Mouse (Mus musculus): ENCODE results near the gene BC025920. TPM values are rescaled to one million over a fixed set of nuclear protein-coding genes. Genes with fewer than 3 reads are reported as not detected.
A peak's percentile ranks its signal among the peaks of the same experiment; 100 is the strongest.
"Not testable (repeated sequence)": the region's sequence is repeated elsewhere in the genome, so short reads cannot be mapped to it uniquely, and the experiment has no call there.

BC025920 gene
- polyA plus RNA-seq, 1 experiment, result 0.25 TPM

DNA sequence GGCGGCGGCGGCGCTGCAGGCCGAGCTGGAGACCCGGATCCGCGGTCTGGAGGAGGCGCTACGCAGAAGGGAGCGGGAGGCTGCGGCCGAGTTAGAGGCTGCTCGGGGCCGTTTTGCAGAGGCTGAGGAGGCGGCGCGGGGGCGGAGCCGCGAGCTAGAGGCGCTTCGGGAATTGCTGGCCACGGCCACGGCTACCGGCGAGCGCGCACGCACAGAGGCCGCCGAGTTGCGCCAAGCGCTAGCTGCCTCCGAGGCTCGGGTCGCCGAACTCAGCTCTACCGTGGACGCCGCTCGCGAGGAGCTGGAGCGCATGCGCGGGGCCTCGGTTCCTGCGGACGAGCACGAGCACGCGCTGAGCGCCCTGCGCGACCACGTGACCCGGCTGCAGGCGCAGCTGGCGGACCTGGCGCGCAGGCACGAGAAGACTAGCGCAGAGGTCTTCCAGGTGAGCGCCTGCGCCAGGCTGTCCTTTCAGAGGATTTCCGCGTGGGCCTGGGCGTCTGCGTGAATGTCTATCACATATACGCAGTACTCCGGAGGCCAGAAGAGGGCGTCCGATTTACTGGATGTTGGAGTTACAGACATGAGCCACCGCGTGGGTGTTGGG is 37.5 kb downstream of the BC025920 start:
- Histone ChIP-seq H3K79me2 (ENCODE audit: control insufficient read depth, insufficient read depth) (peaks cover 16% of the 10 kb centered on the region), H3K79me3 (ENCODE audit: low read depth) (peaks cover 2% of the 10 kb centered on the region), H3K27me3 (ENCODE audit: control insufficient read depth, insufficient read depth, insufficient read length) (peaks cover under 1% of the 10 kb centered on the region), H3K4me3 (ENCODE audit: insufficient read depth, poor library complexity, severe bottlenecking) (peak overlapping the region; percentile 51), H3ac (ENCODE audit: control insufficient read depth, insufficient read length, low read depth) (peak overlapping the region; percentile 96), H3K36me3 (ENCODE audit: control insufficient read depth, insufficient read depth) (no peaks in the 10 kb centered on the region)
- TF ChIP-seq CEBPB (IDR thresholded peaks at IDR 0.05; ENCODE audit: low read depth) (no peak), MYOG (IDR thresholded peaks at IDR 0.05; ENCODE audit: control insufficient read depth, extremely low read depth, insufficient read length) (no peak), FOSL1 (IDR thresholded peaks at IDR 0.05; ENCODE audit: insufficient read depth, low read length, poor library complexity, severe bottlenecking) (no peak), MYOD1 (IDR thresholded peaks at IDR 0.05; ENCODE audit: control insufficient read depth, insufficient read length, low read depth) (no peak), MAX (IDR thresholded peaks at IDR 0.05) (peak; percentile 92), USF1 (IDR thresholded peaks at IDR 0.05; ENCODE audit: low read depth) (peak; percentile 95), CTCF (IDR thresholded peaks at IDR 0.05; ENCODE audit: control insufficient read depth, insufficient read depth, insufficient read length) (peak; percentile 1)

DNA sequence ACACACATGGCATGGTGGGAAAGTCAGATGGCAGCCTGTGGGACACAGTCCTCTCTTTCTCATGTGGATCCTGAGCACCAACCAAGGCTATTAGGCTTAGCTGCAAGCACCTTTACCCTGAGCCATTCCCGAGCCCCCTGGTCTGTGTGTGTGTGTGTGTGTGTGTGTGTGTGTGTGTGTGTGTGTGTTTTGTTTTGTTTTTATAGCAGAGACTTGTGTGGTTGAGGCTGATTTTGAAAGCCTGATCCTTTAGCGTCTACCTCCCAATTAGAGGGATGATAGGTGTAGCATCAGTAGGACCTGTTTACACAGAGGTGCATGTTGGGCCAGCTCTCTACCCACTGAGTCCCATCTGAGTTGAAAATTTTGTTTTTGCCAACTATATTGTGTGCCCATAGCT is 38.1 kb downstream of the BC025920 start:
- H3ac ChIP-seq (ENCODE audit: control insufficient read depth, insufficient read length, low read depth), result peak overlapping the region; percentile 35
- peaks cover 17% of the 10 kb centered on the region for H3K79me2 ChIP-seq (ENCODE audit: control insufficient read depth, insufficient read depth)
- no peaks in the 10 kb centered on the region for H3K36me3 ChIP-seq (ENCODE audit: control insufficient read depth, insufficient read depth)
- no peaks in the 10 kb centered on the region for H3K27me3 ChIP-seq (ENCODE audit: control insufficient read depth, insufficient read depth, insufficient read length)
- H3K4me3 ChIP-seq (ENCODE audit: insufficient read depth, poor library complexity, severe bottlenecking), result peak overlapping the region; percentile 51
- H3K79me3 ChIP-seq (ENCODE audit: low read depth), result peaks cover 2% of the 10 kb centered on the region
- TF ChIP-seq FOSL1 (IDR thresholded peaks at IDR 0.05; ENCODE audit: insufficient read depth, low read length, poor library complexity, severe bottlenecking), result no peak
- no peak for TF ChIP-seq CEBPB (IDR thresholded peaks at IDR 0.05; ENCODE audit: low read depth)
- no peak for TF ChIP-seq USF1 (IDR thresholded peaks at IDR 0.05; ENCODE audit: low read depth)
- TF ChIP-seq MYOG (IDR thresholded peaks at IDR 0.05; ENCODE audit: control insufficient read depth, extremely low read depth, insufficient read length), result no peak
- TF ChIP-seq MYOD1 (IDR thresholded peaks at IDR 0.05; ENCODE audit: control insufficient read depth, insufficient read length, low read depth), result no peak
- TF ChIP-seq MAX (IDR thresholded peaks at IDR 0.05), result no peak
- no peak for TF ChIP-seq CTCF (IDR thresholded peaks at IDR 0.05; ENCODE audit: control insufficient read depth, insufficient read depth, insufficient read length)

DNA sequence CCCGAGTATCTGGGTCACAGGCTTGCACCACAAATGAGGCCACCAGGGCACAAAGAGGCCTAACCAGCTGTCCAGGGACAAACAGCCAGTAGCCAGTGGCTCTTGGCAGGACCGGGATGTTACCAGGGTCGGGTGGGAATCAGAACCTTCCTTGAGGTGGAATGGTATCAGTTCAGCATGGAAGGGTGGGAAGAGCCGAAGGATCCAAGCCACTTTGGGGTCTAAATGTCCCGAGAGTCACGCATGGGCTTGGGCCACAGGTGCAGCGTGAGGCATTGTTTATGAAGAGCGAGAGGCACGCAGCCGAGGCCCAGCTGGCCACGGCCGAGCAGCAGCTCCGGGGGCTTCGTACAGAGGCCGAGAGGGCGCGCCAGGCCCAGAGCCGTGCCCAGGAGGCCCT is 38.6 kb downstream of the BC025920 start:
- TF ChIP-seq MAX (IDR thresholded peaks at IDR 0.05) (no peak), CTCF (IDR thresholded peaks at IDR 0.05; ENCODE audit: control insufficient read depth, insufficient read depth, insufficient read length) (no peak), FOSL1 (IDR thresholded peaks at IDR 0.05; ENCODE audit: insufficient read depth, low read length, poor library complexity, severe bottlenecking) (no peak), MYOD1 (IDR thresholded peaks at IDR 0.05; ENCODE audit: control insufficient read depth, insufficient read length, low read depth) (no peak), MYOG (IDR thresholded peaks at IDR 0.05; ENCODE audit: control insufficient read depth, extremely low read depth, insufficient read length) (no peak), USF1 (IDR thresholded peaks at IDR 0.05; ENCODE audit: low read depth) (no peak), CEBPB (IDR thresholded peaks at IDR 0.05; ENCODE audit: low read depth) (no peak)
- H3K4me3 ChIP-seq (ENCODE audit: insufficient read depth, poor library complexity, severe bottlenecking), result peak overlapping the region; percentile 51
- H3K27me3 ChIP-seq (ENCODE audit: control insufficient read depth, insufficient read depth, insufficient read length), result no peaks in the 10 kb centered on the region
- H3K79me3 ChIP-seq (ENCODE audit: low read depth), result peaks cover 5% of the 10 kb centered on the region
- H3ac ChIP-seq (ENCODE audit: control insufficient read depth, insufficient read length, low read depth), result no peak overlapping the region
- no peaks in the 10 kb centered on the region for H3K36me3 ChIP-seq (ENCODE audit: control insufficient read depth, insufficient read depth)
- peaks cover 22% of the 10 kb centered on the region for H3K79me2 ChIP-seq (ENCODE audit: control insufficient read depth, insufficient read depth)

DNA sequence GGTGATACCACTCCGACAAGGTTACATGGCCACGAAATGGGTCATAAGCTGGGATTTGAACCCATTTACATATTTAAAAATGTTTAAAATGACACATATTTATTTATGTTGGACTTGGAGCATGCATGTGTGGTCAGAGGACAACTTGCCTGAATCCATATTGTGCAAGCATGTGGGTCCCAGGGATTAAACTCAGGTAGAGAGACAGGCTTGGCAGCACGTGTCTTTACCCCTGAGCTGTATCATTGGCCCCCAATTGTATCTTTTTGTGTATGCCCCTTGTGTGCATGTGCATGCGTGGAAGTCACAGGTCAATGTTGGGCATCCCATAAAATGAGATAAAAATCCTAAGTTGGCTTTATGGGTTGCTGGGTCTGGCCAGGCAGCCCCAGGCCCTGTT is 39.3 kb downstream of the BC025920 start:
- peaks cover 10% of the 10 kb centered on the region for H3K79me3 ChIP-seq (ENCODE audit: low read depth)
- peaks cover 29% of the 10 kb centered on the region for H3K79me2 ChIP-seq (ENCODE audit: control insufficient read depth, insufficient read depth)
- no peak overlapping the region for H3ac ChIP-seq (ENCODE audit: control insufficient read depth, insufficient read length, low read depth)
- H3K36me3 ChIP-seq (ENCODE audit: control insufficient read depth, insufficient read depth), result peaks cover 3% of the 10 kb centered on the region
- TF ChIP-seq CTCF (IDR thresholded peaks at IDR 0.05; ENCODE audit: control insufficient read depth, insufficient read depth, insufficient read length) (no peak), MYOG (IDR thresholded peaks at IDR 0.05; ENCODE audit: control insufficient read depth, extremely low read depth, insufficient read length) (no peak), FOSL1 (IDR thresholded peaks at IDR 0.05; ENCODE audit: insufficient read depth, low read length, poor library complexity, severe bottlenecking) (no peak), MYOD1 (IDR thresholded peaks at IDR 0.05; ENCODE audit: control insufficient read depth, insufficient read length, low read depth) (no peak), MAX (IDR thresholded peaks at IDR 0.05) (no peak), USF1 (IDR thresholded peaks at IDR 0.05; ENCODE audit: low read depth) (no peak), CEBPB (IDR thresholded peaks at IDR 0.05; ENCODE audit: low read depth) (no peak)
- no peak overlapping the region for H3K4me3 ChIP-seq (ENCODE audit: insufficient read depth, poor library complexity, severe bottlenecking)
- H3K27me3 ChIP-seq (ENCODE audit: control insufficient read depth, insufficient read depth, insufficient read length), result no peaks in the 10 kb centered on the region

DNA sequence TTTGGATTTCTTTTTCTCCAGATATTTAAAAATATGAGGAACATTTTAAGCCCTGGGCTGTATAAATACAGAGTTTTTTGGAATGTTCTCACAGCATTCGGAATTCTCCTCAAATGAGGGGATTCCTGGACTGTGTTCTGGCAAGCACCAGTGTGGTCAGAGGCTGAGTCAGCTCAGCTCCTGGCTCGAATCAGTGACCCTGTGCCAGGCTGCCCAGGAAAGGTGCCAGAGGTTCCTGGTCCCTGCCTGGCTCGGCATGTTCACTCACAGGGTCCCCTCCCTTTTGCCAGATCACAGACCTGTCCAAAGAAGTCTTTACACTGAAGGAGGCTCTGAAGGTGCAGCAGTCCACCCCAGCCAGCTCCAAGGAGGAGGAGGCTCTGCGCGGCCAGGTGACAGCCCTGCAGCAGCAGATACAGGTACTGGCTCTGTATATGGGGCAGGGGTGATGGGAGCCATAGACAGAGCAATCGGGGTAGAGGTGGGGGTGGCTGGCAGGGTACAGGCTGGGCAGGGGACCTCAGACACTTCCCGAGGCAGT is 40.0 kb downstream of the BC025920 start:
- no peaks in the 10 kb centered on the region for H3K27me3 ChIP-seq (ENCODE audit: control insufficient read depth, insufficient read depth, insufficient read length)
- peaks cover 3% of the 10 kb centered on the region for H3K36me3 ChIP-seq (ENCODE audit: control insufficient read depth, insufficient read depth)
- no peak overlapping the region for H3ac ChIP-seq (ENCODE audit: control insufficient read depth, insufficient read length, low read depth)
- peaks cover 35% of the 10 kb centered on the region for H3K79me2 ChIP-seq (ENCODE audit: control insufficient read depth, insufficient read depth)
- no peak for TF ChIP-seq FOSL1 (IDR thresholded peaks at IDR 0.05; ENCODE audit: insufficient read depth, low read length, poor library complexity, severe bottlenecking)
- no peak for TF ChIP-seq CTCF (IDR thresholded peaks at IDR 0.05; ENCODE audit: control insufficient read depth, insufficient read depth, insufficient read length)
- TF ChIP-seq CEBPB (IDR thresholded peaks at IDR 0.05; ENCODE audit: low read depth), result no peak
- no peak for TF ChIP-seq USF1 (IDR thresholded peaks at IDR 0.05; ENCODE audit: low read depth)
- TF ChIP-seq MYOG (IDR thresholded peaks at IDR 0.05; ENCODE audit: control insufficient read depth, extremely low read depth, insufficient read length), result no peak
- TF ChIP-seq MAX (IDR thresholded peaks at IDR 0.05), result no peak
- TF ChIP-seq MYOD1 (IDR thresholded peaks at IDR 0.05; ENCODE audit: control insufficient read depth, insufficient read length, low read depth), result no peak
- H3K4me3 ChIP-seq (ENCODE audit: insufficient read depth, poor library complexity, severe bottlenecking), result no peak overlapping the region
- peaks cover 17% of the 10 kb centered on the region for H3K79me3 ChIP-seq (ENCODE audit: low read depth)

DNA sequence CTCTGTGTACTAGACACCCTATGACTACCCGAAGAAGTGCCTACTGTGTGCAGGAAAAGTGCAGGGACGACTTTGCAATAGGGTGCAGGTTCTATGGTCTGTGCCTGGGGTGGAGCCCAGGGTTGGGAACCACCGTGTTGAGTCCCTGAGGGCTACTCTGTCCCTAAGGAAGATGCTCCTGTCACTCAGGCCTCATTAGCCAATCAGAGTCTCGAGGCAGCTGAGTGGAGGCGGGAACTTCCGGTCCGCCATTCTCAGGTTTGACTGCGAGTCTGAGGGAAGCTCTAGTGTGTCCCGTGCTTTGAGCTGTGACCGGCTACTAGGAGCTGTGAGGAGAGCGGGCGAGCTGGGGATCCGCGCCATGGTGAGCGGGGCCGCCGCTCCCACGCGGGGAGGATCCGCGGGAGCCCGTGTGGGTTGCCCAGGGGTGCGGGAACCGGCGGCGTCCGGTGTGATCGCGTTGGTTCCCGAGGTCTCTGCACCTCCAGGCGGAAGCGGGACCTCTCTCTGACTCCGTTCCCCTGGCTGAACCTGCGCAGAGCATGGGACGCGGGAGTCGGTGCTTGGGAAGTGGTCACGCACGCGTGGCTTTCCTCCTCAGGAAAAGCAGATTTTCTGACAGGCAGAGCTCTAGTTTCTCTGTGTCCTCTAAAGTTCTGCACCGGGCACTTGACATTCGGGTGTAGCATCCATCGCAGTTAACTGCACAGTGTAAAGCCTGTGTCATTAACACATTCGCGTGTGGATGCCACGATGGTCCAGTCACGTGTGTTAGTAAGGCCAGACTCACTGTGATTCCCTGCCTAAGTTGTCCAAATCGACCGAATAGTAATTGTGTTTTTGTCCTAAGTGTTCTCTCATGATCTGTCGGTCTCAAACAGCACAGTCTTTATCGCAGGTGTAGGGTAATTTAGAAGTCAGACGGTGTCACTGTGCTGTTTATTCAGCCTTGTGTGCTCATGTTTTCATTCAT is 43.0 kb downstream of the BC025920 start, which contains the start of gene Gm10778:
Gene Gm10778 (plus strand): TSS at position 257 of the 973 bp plus-strand sequence.
- H3K36me3 ChIP-seq (ENCODE audit: control insufficient read depth, insufficient read depth); H3K27me3 ChIP-seq (ENCODE audit: control insufficient read depth, insufficient read depth, insufficient read length); H3ac ChIP-seq (ENCODE audit: control insufficient read depth, insufficient read length, low read depth): not testable (repeated sequence)
- peaks cover 27% of the 10 kb centered on the region for H3K79me3 ChIP-seq (ENCODE audit: low read depth)
- peaks cover 51% of the 10 kb centered on the region for H3K79me2 ChIP-seq (ENCODE audit: control insufficient read depth, insufficient read depth)
- peak within 1 kb of the TSS; percentile 40 for H3K4me3 ChIP-seq (ENCODE audit: insufficient read depth, poor library complexity, severe bottlenecking)
